Mouse (Mus musculus) G1E-ER4 (cell line): ENCODE data around the gene Galnt9. TPM values are rescaled to one million over a fixed set of nuclear protein-coding genes. Genes with fewer than 3 reads are reported as not detected.

Source experiments
- GATA1 ChIP-seq: IDR thresholded peaks from one replicate; pipeline ENCODE4 v1.8.0; 2012; ENCODE audit warnings: low read length, inconsistent platforms
- polyA plus RNA-seq: library from polyadenylated mRNA; stranded (reverse); fragments of >175 nt; gene quantifications from 2 replicates; pipeline ENCODE4 v1.2.3, GENCODE M21; 2012

The Galnt9 gene
- polyA plus RNA-seq = not detected in 2 replicates

DNA sequence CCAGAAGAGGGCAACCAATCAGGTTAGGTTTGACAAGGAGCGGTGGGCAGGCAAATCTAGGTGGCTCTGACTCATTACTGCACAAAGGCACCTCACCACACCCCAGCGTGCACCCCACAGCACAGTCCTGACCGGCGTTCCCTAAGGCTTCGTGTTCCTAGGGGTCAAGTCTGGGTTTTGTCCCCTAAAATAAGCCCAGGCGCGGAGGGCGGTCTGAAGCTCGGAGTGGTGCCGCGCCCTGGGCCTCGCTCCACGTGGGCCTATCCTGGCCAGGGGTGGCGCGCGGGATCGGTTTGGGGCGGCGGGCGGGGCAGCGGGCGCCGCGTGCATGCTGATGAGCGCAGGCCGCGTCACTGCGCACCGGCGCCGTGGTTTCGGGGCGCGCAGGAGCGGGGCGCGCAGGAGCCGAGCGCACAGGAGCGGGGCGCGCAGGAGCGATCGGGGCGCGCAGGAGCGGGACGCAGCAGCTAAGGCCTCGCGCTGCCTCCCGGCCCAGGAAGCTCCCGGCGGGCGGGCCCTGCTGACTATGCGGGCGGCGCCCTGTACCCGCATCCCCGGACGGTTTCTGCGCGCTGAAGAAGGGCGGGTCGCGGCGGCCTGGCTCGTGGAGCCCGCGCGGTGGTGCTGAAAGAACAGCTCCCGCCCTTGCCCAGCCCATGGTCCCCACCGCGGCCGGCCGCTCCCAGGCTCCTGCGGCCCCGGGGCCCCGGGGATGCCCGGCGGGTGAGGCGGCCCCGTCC, at the start of gene Galnt9:
Gene Galnt9, plus strand, starts transcription at position 405 of the 740 bp plus-strand sequence.
- TF ChIP-seq GATA1 = no peak

DNA sequence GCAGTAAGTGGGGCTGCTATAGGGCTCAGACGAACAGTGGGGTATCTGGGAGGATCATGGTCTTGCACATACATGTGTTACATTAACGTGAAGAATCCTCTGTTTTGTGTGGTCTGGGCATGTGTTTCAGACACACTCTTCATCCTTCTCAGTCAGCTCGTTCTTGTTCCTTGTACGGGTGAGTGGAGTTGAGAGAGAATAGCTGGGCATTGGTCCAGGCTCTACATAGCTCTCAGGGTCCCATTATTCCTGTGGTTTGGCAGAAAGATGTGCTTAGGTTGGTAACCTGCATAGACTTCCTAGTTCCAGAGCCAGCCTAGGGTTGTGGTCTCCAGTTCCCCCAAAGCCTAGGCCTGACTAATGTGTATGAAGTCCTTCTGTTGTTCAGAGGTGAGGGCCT, 49.8 kb upstream of the Galnt9 start:
- no peak for TF ChIP-seq GATA1

DNA sequence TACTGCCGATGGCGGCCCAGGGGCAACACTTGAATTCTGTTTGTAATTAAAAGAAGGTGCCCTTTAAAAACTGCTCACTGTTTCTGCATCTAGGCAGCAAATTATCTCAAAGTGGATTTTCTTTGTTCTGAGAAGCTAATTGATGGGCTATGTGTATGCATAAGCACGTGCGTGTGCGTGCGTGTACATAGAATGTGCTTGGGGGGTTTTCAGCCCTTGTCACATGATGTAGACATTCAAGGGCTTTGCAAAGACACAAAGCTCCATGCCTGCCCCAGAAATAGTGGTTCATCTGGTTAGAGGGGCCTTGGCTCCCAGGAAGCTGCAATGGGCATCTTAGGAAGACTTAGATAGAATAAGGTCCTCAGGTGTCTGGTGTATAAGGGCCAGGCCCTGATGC, 49.1 kb upstream of the Galnt9 start:
- TF ChIP-seq GATA1 = no peak

DNA sequence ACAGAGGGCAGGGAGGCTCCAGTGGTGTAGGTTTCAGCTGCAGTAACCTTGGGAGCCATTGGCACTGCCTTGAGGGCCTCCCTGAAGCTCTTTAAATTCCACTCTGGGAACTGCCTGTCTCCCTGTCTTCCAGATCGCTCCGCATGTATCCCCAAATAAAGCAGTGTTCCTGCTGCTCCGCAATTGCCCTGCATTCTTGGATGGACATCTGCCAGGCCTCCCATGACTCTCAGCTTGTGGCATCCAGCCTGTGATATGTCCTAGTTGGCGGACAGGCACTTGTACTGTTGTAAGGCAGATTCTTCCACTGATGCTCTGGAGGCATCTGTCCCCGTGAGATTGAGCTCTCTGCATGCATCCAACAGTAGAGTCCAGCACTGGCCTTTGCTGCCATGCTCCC, 46.6 kb upstream of the Galnt9 start:
- no peak for TF ChIP-seq GATA1

DNA sequence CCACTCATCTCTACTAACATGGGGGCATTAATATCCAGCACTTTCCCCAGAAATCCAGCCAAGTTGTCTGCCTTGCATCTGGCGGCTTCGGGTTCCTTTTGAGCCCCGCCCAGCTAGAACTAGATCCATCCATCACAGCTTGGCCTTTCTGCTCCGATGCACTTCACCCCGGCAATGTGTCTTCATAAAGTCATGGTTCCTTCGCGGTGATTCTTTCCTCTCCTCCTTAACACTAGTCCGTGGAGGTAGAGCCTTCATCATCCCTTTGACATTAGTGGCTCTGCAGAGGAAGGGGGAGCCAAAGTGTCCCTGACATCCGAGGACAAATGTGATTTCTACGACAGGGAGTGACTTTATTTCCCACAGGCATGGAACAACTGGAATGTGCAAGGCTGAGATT, 46.1 kb upstream of the Galnt9 start:
- TF ChIP-seq GATA1 = no peak

DNA sequence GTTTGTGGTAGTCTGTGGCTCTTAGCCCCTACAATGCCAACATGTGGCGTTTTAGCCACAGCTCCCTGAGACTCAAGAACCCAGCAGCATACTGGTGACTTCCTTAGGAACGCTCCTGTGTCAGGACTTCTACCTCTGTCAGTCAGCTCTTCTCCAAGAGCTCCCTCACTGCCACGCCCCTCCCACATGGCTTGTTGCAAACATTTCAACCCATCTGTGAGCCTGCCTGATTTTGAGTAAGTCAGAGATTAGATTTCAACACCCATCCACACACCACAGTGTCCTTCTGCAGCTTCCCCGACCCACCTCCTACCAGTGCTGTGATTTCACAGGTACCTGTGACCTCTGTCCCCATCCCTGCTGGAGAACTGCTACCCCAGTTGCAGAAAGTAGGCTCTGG, 43.9 kb upstream of the Galnt9 start:
- TF ChIP-seq GATA1 = no peak

DNA sequence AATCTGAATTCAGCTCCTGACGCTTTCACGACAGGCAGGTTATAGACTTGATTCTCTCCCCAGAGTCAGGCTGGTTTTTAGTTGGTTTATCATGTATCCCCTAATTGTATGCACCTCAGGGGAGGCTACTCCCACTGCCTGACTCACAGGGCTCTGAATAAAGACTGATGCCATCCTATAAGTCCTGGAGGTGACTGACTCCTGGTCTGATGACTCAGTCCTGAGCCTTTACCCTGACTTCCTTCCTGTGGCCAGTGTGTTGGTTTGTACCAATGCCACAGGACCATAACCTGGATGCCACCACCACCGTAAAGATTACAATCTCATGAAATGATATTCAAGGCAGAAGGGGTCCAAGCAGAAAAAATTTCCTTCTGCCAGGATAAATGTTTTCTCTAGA, 40.8 kb upstream of the Galnt9 start:
- TF ChIP-seq GATA1 = no peak

DNA sequence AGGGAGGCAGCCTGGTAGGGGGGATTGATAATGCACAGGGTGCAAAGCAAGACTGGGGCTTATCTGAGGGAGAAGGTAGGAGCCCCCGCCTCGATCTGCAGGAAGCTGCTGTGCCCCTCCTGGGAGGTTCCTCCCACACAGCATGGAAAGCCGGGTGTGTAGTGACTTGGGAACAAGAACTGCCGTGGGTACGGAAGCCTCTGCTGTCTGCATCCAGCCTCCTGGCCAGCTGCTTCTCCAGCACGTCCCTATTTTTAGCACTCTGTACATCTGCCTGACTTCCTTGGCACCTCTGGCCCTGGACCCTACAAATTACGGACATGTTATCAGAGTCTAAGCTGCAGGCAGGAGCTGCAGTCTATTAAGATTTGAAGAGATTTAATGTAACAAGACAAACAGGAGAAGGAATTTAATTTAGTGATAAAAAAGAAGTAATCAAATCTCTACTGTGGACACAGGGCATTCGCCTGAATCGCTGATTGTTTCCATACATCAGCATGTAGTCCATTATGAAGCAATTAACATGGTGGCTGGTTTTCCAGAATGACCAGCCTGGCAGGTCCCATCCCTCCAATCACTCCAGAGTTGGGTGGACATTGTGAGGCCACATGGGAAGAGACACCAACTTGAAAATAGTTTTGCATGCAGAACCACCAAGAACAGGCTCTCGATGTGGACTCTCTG, 38.4 kb upstream of the Galnt9 start:
- no peak for TF ChIP-seq GATA1

DNA sequence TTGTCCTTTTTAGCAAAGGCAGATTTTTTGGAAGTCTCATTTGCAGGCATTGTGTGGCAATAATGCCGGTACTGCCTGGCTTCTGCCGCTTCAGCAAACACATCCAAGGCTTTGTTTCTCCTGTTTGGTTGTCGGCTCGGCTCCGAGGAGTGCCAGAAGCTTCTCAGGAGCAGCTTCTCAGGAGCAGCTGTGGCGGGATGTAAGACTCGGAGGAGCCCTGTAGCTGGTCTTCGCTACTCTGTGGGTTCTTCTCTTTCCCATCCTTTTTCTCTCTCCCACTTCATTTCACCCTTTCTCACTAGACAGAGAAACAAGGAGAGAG, 37.9 kb upstream of the Galnt9 start:
- no peak for TF ChIP-seq GATA1

DNA sequence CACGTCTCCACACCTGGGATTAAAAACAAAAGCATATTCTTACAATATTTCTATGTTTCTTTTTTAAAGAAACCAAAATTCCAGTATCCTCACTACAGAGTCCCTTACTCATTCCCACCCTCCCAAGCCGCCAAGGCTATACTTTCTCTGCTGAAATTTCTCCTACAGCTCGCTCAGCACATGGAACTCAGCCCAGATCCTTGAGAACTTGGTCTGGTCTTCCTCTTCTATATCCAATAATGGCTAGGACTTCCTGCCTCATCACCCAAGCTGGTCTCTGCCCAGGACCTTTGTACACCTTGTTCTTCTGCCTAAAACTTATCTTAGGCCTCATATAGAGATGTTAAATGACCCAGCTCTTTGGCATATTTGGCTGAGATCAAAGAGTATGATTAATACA, 37.3 kb upstream of the Galnt9 start:
- TF ChIP-seq GATA1 = no peak

DNA sequence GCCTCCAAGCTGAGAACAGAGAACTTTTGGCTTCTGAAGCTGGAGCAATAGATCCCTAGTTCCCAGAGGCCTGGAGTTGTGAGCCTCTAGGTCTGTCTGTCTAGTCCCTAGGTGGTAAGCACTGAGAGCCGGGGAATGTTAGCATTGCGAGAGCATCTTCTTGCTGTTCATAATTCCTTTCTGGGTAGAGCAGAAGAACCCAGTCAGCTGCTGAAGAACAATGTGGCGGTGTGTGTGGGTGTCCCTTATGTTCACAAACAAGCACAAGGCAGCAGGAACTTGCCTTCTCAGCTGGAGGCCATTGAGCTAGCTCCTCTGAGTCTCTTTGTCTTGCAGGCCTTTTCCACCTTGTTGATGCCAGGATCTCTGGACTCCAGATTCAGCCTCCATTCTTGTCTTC, 36.2 kb upstream of the Galnt9 start:
- no peak for TF ChIP-seq GATA1

DNA sequence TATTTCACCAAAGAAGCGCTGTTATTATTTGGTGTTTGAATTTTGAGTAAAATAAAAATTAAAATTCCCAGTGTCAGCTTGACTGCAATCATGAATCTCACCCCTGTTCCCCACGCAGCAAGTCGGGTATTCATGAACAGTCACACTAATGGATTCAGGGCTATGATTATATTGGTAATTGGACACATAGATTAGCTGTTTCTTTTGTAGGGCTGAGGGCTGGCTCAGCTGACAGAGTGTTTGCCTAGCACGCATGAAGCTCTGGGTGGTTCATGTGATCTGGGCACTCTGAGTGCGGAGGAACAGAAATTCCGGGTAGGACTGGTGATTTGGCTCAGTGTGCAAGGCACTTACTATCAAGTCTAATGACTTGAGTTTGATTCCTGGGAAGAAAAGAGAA, 33.8 kb upstream of the Galnt9 start:
- no peak for TF ChIP-seq GATA1

DNA sequence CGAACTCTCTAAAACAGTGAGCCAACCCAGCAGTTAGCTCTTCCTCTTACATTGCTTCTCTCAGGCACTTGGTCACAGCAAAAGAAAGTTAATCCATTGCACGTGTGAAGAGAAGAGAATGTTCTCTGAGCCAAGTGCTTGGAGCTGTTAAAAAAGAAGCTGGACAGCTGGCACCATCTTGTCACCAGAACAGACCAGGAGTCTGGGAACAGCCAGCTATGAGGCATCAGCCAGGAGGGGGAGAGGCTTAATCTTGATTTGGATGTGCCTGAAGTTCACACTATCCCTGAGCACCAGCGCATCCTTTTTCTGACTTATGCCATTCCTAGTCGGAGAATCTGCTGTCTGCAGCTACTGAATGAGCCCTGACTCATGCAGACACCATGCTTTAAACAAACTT, 30.4 kb upstream of the Galnt9 start:
- TF ChIP-seq GATA1 = no peak

DNA sequence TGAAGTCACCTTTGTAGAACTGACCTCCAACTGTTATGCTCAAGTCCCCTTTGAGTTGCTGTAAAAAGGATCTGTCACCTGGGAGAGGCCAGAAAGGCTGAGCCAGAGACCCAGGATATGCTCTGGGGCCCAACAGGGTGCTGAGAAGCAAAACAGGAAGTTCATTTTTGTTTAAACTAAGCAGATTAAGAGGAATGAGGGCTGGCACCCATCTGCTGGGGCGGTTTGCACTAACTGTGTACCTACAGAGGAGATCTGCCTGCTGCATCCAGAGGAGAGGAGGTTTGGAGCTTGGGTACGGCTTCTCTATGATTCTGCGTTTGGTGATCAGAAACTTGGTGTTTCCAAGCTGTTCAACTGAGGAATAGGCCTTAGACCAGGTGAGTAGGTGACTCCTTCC, 29.5 kb upstream of the Galnt9 start:
- TF ChIP-seq GATA1 = no peak

DNA sequence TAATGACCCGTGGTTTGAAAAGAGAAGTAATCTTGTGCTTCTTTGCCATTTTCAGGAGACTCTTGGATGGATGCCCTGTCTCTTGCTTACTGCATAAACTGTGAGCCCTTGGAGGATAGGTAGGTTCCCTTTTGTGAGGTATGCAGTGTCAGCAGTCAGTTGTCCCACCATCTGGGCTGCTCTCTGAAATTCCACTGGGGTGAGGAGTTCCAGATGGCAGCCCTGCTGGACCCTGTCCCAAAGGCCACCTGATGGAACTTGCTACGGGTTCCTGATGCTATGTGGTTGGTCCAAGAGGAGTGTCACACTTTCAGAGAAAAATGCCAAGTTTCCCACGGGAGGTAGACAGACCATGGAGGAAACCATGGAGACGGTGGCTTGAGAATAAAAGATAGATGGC, 27.8 kb upstream of the Galnt9 start:
- TF ChIP-seq GATA1 = no peak

DNA sequence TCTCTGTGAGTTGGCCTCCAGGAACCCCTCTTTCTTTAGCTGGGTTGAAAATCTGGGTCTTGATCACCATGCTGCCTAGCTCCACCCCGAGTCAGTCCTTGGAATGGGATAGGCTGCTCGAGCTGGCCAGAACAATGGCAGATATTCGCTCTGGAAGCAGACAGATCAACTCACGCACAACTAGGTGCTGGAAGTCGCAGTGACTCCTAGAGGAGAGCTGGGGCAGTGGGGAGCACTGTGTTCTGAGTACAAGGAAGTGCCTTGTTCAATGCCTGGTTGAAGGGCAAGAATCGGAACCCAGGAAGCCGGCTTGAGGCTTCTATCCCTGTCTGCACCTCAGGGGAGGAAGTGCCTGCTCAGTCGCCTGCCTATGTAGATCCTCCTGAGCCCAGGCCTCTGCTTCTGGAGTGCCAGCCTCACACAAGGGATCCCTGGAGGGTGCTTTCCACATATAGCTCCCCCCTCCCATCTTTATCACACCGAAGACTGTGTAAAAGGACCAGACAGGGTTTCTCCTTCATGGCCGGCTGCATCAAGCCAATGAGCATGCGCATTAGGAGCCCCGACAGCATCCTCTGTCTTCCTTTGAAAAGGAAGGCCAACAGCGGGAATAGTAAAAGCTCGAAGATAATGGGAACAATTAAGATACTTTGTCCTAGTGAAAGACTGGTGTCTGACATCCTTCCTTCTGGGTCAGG, 25.9 kb upstream of the Galnt9 start:
- TF ChIP-seq GATA1 = no peak

DNA sequence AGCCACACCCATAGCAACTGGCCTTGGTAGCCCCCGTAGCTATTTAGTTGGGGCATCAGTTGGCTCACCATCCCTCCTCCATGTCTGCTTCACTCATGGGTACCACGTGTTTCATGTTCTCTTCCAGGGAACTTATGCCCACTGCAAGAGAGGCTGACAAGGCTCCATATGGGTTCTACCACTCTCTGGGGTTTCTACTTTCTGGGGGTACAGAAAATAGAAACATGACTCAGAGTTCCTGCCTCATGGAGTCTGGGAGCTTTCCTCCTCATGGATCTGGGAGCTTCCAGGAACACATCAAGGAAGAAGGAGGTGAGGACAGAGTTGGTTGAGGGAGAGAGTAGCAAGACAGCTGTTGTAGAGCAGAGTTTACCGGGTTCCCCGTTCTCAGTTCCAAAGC, 23.2 kb upstream of the Galnt9 start:
- TF ChIP-seq GATA1 = no peak
